Mouse (Mus musculus) small intestine, adult 2 months (tissue): ENCODE measurements around the gene Scamp1. TPM values are rescaled to one million over a fixed set of nuclear protein-coding genes. Genes with fewer than 3 reads are reported as not detected.

Source experiments
- H3K27ac ChIP-seq: fragments of 200-500 bp; 2 replicates; pipeline ENCODE4 v1.5.1; 2012; ENCODE audit warnings: low read depth, low read length, control low read depth, inconsistent platforms; ENCODE audit not compliant: insufficient read depth
- H3K27me3 ChIP-seq: fragments of 200-500 bp; 2 replicates; pipeline ENCODE4 v1.6.1; 2012; ENCODE audit warnings: mild to moderate bottlenecking, moderate library complexity, low read length, inconsistent platforms; ENCODE audit not compliant: control insufficient read depth, insufficient read depth
- H3K36me3 ChIP-seq: fragments of 200-500 bp; 2 replicates; pipeline ENCODE4 v1.6.1; 2012; ENCODE audit warnings: mild to moderate bottlenecking, low read length, control low read depth, inconsistent platforms; ENCODE audit not compliant: control insufficient read depth, insufficient read depth
- H3K4me1 ChIP-seq: fragments of 200-500 bp; 2 replicates; pipeline ENCODE4 v1.6.1; 2012; ENCODE audit warnings: low read length, inconsistent platforms, mixed read lengths; ENCODE audit not compliant: control insufficient read depth, insufficient read depth, insufficient read length
- H3K4me3 ChIP-seq: fragments of 200-500 bp; 2 replicates; pipeline ENCODE4 v1.5.1; 2012; ENCODE audit warnings: low read depth, mild to moderate bottlenecking, control low read depth, inconsistent platforms, low read length, moderate library complexity
- CTCF ChIP-seq: fragments of 200-500 bp; IDR thresholded peaks from 2 replicates; pipeline ENCODE4 v1.5.1; 2012; ENCODE audit warnings: low read depth, mild to moderate bottlenecking, control low read depth, inconsistent platforms, low read length, moderate library complexity, mixed read lengths; ENCODE audit not compliant: insufficient replicate concordance, insufficient read length; ENCODE audit errors: extremely low read depth
- POLR2A ChIP-seq: fragments of 200-500 bp; IDR thresholded peaks from 2 replicates; pipeline ENCODE4 v1.6.1; 2012; ENCODE audit warnings: low read depth, mild to moderate bottlenecking, control low read depth, inconsistent platforms, low read length, moderate library complexity
- WGBS: fragments of 180-500 bp; shearing (Covaris S2); methylation state at CpG from one replicate; pipeline ENCODE4 v1.1.7; 2018; 5-methylcytosine and 5-hydroxymethylcytosine counted together
- polyA plus RNA-seq: library from polyadenylated mRNA; depleted of rRNA; stranded (reverse); fragments of >200 nt; gene quantifications from 2 replicates; pipeline ENCODE4 v1.2.3, GENCODE M21; 2012

The Scamp1 gene
- polyA plus RNA-seq, 1 experiment = 7.9 TPM

GRCm38 (mm10) chr13:94224717-94225705, 60.6 kb downstream of the Scamp1 start:
- Histone ChIP-seq H3K27ac (no peak overlapping the region), H3K4me1 (no peaks in the 10 kb centered on the region), H3K4me3 (no peak overlapping the region), H3K36me3 (peaks cover 44% of the 10 kb centered on the region), H3K27me3 (no peaks in the 10 kb centered on the region)
- TF ChIP-seq CTCF = no peak
- no peak for TF ChIP-seq POLR2A
- WGBS = 96% methylated on average over 38 of the region's 38 CpGs

DNA sequence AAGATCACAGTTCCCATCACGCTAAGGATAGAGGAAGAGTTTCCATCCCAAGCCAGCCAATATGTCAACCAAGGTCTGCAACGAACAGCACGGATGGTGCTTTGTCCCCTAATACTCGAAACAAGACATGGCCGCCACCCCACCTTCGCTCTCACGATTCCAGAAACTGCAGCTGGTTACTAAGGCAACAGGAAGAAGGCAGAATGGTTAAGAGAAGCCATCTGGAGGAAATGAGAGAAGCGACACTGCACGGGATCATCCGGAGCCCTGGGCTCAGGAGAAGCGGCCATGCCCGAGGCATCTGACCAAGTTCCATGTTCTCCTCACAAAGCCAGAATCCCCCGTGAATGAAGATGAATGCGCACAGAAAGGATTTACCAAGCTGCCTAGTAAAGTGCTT, 62.0 kb downstream of the Scamp1 start:
- no peaks in the 10 kb centered on the region for H3K27me3 ChIP-seq
- peaks cover 38% of the 10 kb centered on the region for H3K36me3 ChIP-seq
- H3K4me3 ChIP-seq = no peak overlapping the region
- WGBS = 83% methylated on average over 14 of the region's 14 CpGs
- no peak for TF ChIP-seq POLR2A
- no peak for TF ChIP-seq CTCF
- H3K4me1 ChIP-seq = no peaks in the 10 kb centered on the region
- no peak overlapping the region for H3K27ac ChIP-seq

DNA sequence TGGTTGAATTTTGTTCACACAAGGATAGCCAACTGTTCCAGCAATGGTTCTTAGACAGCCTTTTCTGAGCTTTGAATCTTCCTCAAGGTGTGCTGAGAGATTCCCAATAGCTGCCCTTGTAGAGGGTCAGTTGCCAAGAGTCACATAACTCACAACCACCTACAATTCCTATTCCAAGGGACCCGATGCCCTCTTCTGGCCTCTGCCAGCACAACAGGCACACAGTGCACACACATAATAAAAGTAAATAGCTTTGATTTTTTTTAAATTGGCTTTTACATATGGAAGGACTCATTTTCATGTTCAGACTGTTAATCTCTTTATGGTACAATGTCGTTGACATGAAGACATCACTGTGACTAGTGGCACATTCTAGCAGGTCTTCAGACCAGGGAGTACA, 72.9 kb downstream of the Scamp1 start:
- Histone ChIP-seq H3K4me3 (no peak overlapping the region), H3K27me3 (no peaks in the 10 kb centered on the region), H3K36me3 (peaks cover 10% of the 10 kb centered on the region), H3K4me1 (no peaks in the 10 kb centered on the region), H3K27ac (no peak overlapping the region)
- 89% methylated on average over 2 of the region's 2 CpGs for WGBS
- TF ChIP-seq CTCF = peak; percentile 29; the same call in 1 of the 2 replicates
- TF ChIP-seq POLR2A = no peak

GRCm38 (mm10) chr13:94212179-94212578, 73.5 kb downstream of the Scamp1 start:
- Histone ChIP-seq H3K36me3 (peaks cover 10% of the 10 kb centered on the region), H3K27me3 (no peaks in the 10 kb centered on the region), H3K27ac (no peak overlapping the region), H3K4me1 (no peaks in the 10 kb centered on the region), H3K4me3 (no peak overlapping the region)
- 96% methylated on average over 2 of the region's 2 CpGs for WGBS
- no peak for TF ChIP-seq CTCF

DNA sequence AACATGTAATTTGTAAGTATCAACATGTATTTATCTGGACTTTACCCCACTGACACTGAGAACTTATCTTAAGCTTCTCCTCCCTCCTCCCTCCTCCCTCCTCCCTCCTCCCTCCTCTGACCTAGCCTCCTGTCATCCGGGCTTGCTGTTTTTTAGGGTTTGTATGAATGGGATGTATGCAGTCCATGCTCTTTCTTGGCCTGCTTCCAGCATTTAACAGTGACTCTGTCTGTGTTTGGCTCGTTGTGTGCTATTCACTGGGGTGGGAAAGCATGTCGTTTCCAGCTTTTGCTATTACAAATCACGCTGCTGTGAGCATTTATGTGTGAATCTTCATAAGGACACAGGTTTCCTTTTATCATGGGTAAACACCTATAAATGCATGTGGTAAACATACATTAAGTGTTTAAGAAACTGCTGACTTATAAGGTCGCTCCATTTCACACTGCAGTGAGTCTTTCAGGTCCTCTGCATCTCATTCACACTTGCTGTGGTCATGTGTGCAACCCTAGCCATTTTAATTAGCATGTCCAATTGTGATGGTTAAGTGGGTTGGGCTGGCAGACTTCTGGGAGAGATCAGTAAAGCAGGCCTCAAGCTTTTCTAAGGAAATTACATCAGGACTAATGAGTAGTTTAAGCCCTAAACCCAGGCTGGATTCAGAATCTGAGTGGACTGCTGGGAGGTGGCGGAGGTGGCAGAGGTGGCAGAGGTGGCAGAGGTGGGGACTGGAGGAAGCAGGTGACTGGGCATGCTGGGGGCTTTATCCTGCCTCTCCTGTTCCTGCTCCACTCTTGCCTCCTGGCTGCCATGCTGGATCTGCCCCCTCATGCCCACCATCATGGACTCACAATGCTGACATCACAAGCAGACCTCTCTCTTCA, 74.2 kb downstream of the Scamp1 start:
- Histone ChIP-seq H3K27ac (no peak overlapping the region), H3K36me3 (peaks cover 12% of the 10 kb centered on the region), H3K4me3 (no peak overlapping the region), H3K27me3 (no peaks in the 10 kb centered on the region), H3K4me1 (no peaks in the 10 kb centered on the region)
- no peak for TF ChIP-seq CTCF
- 67% methylated on average over 5 of the region's 6 CpGs for WGBS

- Histone ChIP-seq H3K4me3 (no peak overlapping the region), H3K36me3 (peaks cover 12% of the 10 kb centered on the region), H3K27ac (no peak overlapping the region), H3K4me1 (no peaks in the 10 kb centered on the region), H3K27me3 (no peaks in the 10 kb centered on the region)
- TF ChIP-seq POLR2A (no peak), CTCF (no peak)
Measured at GRCm38 (mm10) chr13:94208892-94209291, 76.8 kb downstream of the Scamp1 start.

- no peak for TF ChIP-seq POLR2A
- no peak for TF ChIP-seq CTCF
- Histone ChIP-seq H3K27me3 (no peaks in the 10 kb centered on the region), H3K4me1 (no peaks in the 10 kb centered on the region), H3K4me3 (no peak overlapping the region), H3K27ac (no peak overlapping the region), H3K36me3 (peaks cover 15% of the 10 kb centered on the region)
- WGBS = 95% methylated on average over 16 of the region's 16 CpGs
Measured at GRCm38 (mm10) chr13:94207973-94208372, 77.7 kb downstream of the Scamp1 start.
